Mouse (Mus musculus) c-Kit-positive CD71-positive TER-119-negative erythroid progenitor cells, embryonic 14.5 days (primary cell): ENCODE results near the gene Camta1.

Experiments used
- DNase-seq: peaks from one replicate; pipeline ENCODE4 v3.0.0-alpha.2; 2013; ENCODE audit warnings: low read depth

The Camta1 gene

GRCm38 (mm10) chr4:150980153-150980552, 881.5 kb downstream of the Camta1 start:
- no peak for DNase-seq

- DNase-seq = no peak
Measured at GRCm38 (mm10) chr4:150979455-150979854, 882.2 kb downstream of the Camta1 start.

GRCm38 (mm10) chr4:150978156-150978910, 883.3 kb downstream of the Camta1 start:
- DNase-seq = no peak

- no peak for DNase-seq
Measured at GRCm38 (mm10) chr4:150975145-150975544, 886.5 kb downstream of the Camta1 start.

- no peak for DNase-seq
Measured at GRCm38 (mm10) chr4:150973264-150973663, 888.4 kb downstream of the Camta1 start.

GRCm38 (mm10) chr4:150968956-150969355, 892.7 kb downstream of the Camta1 start:
- DNase-seq = no peak

- peak; percentile 43 for DNase-seq
Measured at GRCm38 (mm10) chr4:150966556-150966955, 895.1 kb downstream of the Camta1 start.

GRCm38 (mm10) chr4:150965555-150965951, 896.1 kb downstream of the Camta1 start:
- no peak for DNase-seq

- peak; percentile 79 for DNase-seq
Measured at GRCm38 (mm10) chr4:150964635-150965554, 896.8 kb downstream of the Camta1 start.

GRCm38 (mm10) chr4:150963711-150964110, 898.0 kb downstream of the Camta1 start:
- no peak for DNase-seq

- no peak for DNase-seq
Measured at GRCm38 (mm10) chr4:150962231-150962630, 899.4 kb downstream of the Camta1 start.

GRCm38 (mm10) chr4:150958536-150958935, 903.1 kb downstream of the Camta1 start:
- DNase-seq = no peak

- DNase-seq = no peak
Measured at GRCm38 (mm10) chr4:150957106-150957458, 904.6 kb downstream of the Camta1 start.

- DNase-seq = no peak
Measured at GRCm38 (mm10) chr4:150956369-150957105, 905.1 kb downstream of the Camta1 start.

GRCm38 (mm10) chr4:150950972-150951371, 910.7 kb downstream of the Camta1 start:
- DNase-seq = no peak

GRCm38 (mm10) chr4:150944707-150945106, 917.0 kb downstream of the Camta1 start:
- DNase-seq = no peak

GRCm38 (mm10) chr4:150939991-150940651, 921.6 kb downstream of the Camta1 start:
- DNase-seq = no peak

GRCm38 (mm10) chr4:150938063-150938452, 923.6 kb downstream of the Camta1 start:
- DNase-seq = no peak

- no peak for DNase-seq
Measured at GRCm38 (mm10) chr4:150937293-150938062, 924.2 kb downstream of the Camta1 start.

- no peak for DNase-seq
Measured at GRCm38 (mm10) chr4:150933503-150933902, 928.2 kb downstream of the Camta1 start.

GRCm38 (mm10) chr4:150927789-150928188, 933.9 kb downstream of the Camta1 start:
- DNase-seq = no peak
